Mouse (Mus musculus) C2C12 (cell line): ENCODE measurements around the gene Flnc.
A peak's percentile ranks its signal among the peaks of the same experiment; 100 is the strongest.

Experiments
- CTCF ChIP-seq: IDR thresholded peaks from one replicate; pipeline ENCODE4 v1.5.1; 2011; ENCODE audit not compliant: control insufficient read depth, insufficient read depth, insufficient read length
- MAX ChIP-seq: IDR thresholded peaks from one replicate; pipeline ENCODE4 v1.6.1; 2011; ENCODE audit warnings: mild to moderate bottlenecking, control low read depth
- MYOG ChIP-seq: IDR thresholded peaks from one replicate; pipeline ENCODE4 v1.6.1; 2011; ENCODE audit not compliant: control insufficient read depth, insufficient read length; ENCODE audit errors: extremely low read depth
- USF1 ChIP-seq: IDR thresholded peaks from one replicate; pipeline ENCODE4 v1.6.1; 2011; ENCODE audit warnings: low read depth, mild to moderate bottlenecking, control low read depth, moderate library complexity

GRCm38 (mm10) chr6:29484716-29485559 lies 51.9 kb downstream of the Flnc start:
- TF ChIP-seq MAX (no peak), CTCF (peak; percentile 60), MYOG (no peak), USF1 (peak; percentile 58)
